Mouse (Mus musculus) forebrain, embryonic 11.5 days (tissue): ENCODE results near the gene Gm21773. TPM values are rescaled to one million over a fixed set of nuclear protein-coding genes. Genes with fewer than 3 reads are reported as not detected.
"Not testable (repeated sequence)": the region's sequence is repeated elsewhere in the genome, so short reads cannot be mapped to it uniquely, and the experiment has no call there.

ENCODE experiments used
- ATAC-seq: fragments of 200-750 bp; cut with Nextera tagmentation; replicated peaks from 2 replicates; pipeline ENCODE4 v1.8.0; 2017; ENCODE audit warnings: moderate TSS enrichment; ENCODE audit not compliant: low FRiP score
- DNase-seq: peaks from one replicate; pipeline ENCODE4 v3.0.0-alpha.2; 2017; ENCODE audit warnings: low spot score
- H3K27ac ChIP-seq: fragments of 300-500 bp; sonication (generic); 2 replicates; pipeline ENCODE4 v1.5.1; 2014; ENCODE audit warnings: low read depth, low read length
- H3K27me3 ChIP-seq: fragments of 300-500 bp; sonication (generic); 2 replicates; pipeline ENCODE4 v1.6.1; 2014; ENCODE audit warnings: mild to moderate bottlenecking, low read length, mixed read lengths; ENCODE audit not compliant: control insufficient read depth, insufficient read depth
- H3K36me3 ChIP-seq: fragments of 300-500 bp; sonication (generic); 2 replicates; pipeline ENCODE4 v1.6.1; 2014; ENCODE audit warnings: mild to moderate bottlenecking, low read length, moderate library complexity, mixed read lengths; ENCODE audit not compliant: control insufficient read depth, insufficient read depth
- H3K4me1 ChIP-seq: fragments of 300-500 bp; sonication (generic); replicated peaks from 2 replicates; pipeline ENCODE4 v1.6.1; 2014; ENCODE audit warnings: low read length, mixed read lengths; ENCODE audit not compliant: control insufficient read depth, insufficient read depth
- H3K4me2 ChIP-seq: fragments of 300-500 bp; sonication (generic); 2 replicates; pipeline ENCODE4 v1.6.1; 2014; ENCODE audit warnings: low read depth, mild to moderate bottlenecking, low read length, moderate library complexity, mixed read lengths; ENCODE audit not compliant: severe bottlenecking
- H3K4me3 ChIP-seq: fragments of 300-500 bp; sonication (generic); 2 replicates; pipeline ENCODE4 v1.5.1; 2014; ENCODE audit warnings: low read depth, low read length
- H3K9ac ChIP-seq: fragments of 300-500 bp; sonication (generic); 2 replicates; pipeline ENCODE4 v1.6.1; 2014; ENCODE audit warnings: low read length
- H3K9me3 ChIP-seq: fragments of 300-500 bp; sonication (generic); 2 replicates; pipeline ENCODE4 v1.6.1; 2016; ENCODE audit warnings: low read length, mixed read lengths; ENCODE audit not compliant: control insufficient read depth
- WGBS: fragments of 180-500 bp; shearing (Covaris S2); extraction: QIAGEN DNeasy Blood & Tissue Kit; methylation state at CpG from one replicate; pipeline ENCODE4 v1.1.7; 2014; 5-methylcytosine and 5-hydroxymethylcytosine counted together
- polyA plus RNA-seq: library from polyadenylated mRNA; unstranded; fragments of >200 nt; fragmentation: Nextera tagmentation; extraction: Ambion mirVana; gene quantifications from 2 replicates; pipeline ENCODE4 v1.2.1, GENCODE M21; 2014

Gene Gm21773
- polyA plus RNA-seq, result not detected in 2 replicates

DNA sequence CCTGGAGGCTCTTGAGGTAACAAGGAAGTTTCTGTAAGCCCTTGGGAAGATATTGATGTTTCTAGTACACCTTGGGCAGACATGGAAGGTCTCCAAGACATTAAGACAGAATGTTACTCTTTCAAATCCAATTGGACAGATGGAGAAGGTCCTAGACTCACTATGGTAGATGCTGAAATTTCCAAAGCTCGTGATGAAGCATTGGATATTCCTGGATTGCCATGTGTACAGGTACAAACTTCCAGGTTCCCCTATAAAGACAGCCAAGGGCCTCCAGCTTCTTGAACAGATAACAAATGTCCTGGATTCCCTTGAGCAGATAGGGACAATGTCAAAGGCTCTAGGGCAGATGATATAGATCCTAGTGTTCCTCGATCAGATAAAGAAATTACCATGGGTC is at the start of gene Gm21773:
Gm21773 (minus strand) TSS at position 101 of the 400 bp plus-strand sequence.
- not testable (repeated sequence) for H3K4me1 ChIP-seq, H3K4me3 ChIP-seq, H3K9me3 ChIP-seq, H3K9ac ChIP-seq, H3K27me3 ChIP-seq, DNase-seq, H3K4me2 ChIP-seq, H3K36me3 ChIP-seq, ATAC-seq, H3K27ac ChIP-seq
- WGBS, result no CpG with 5 or more reads among the region's 2 CpGs
